Mouse (Mus musculus) neural tube, embryonic 11.5 days (tissue): Measurements from ENCODE around the gene Gpa33. TPM values are rescaled to one million over a fixed set of nuclear protein-coding genes. Genes with fewer than 3 reads are reported as not detected.

ENCODE experiments used
- ATAC-seq: fragments of 200-750 bp; cut with Nextera tagmentation; 2 replicates; pipeline ENCODE4 v1.8.0; 2017; ENCODE audit warnings: moderate number of reproducible peaks, mild to moderate bottlenecking, moderate TSS enrichment, moderate library complexity; ENCODE audit not compliant: insufficient read depth, low FRiP score, low TSS enrichment
- DNase-seq: peaks from one replicate; pipeline ENCODE4 v3.0.0-alpha.2; 2015; ENCODE audit warnings: low spot score
- H3K27ac ChIP-seq: fragments of 300-500 bp; sonication (generic); 2 replicates; pipeline ENCODE4 v1.5.1; 2014; ENCODE audit warnings: low read depth, mild to moderate bottlenecking, low read length
- H3K27me3 ChIP-seq: fragments of 300-500 bp; sonication (generic); 2 replicates; pipeline ENCODE4 v1.6.1; 2014; ENCODE audit warnings: mild to moderate bottlenecking, low read length, mixed read lengths; ENCODE audit not compliant: control insufficient read depth, insufficient read depth
- H3K36me3 ChIP-seq: fragments of 300-500 bp; sonication (generic); 2 replicates; pipeline ENCODE4 v1.6.1; 2014; ENCODE audit warnings: mild to moderate bottlenecking, low read length, moderate library complexity, mixed read lengths; ENCODE audit not compliant: control insufficient read depth, insufficient read depth
- H3K4me1 ChIP-seq: fragments of 300-500 bp; sonication (generic); 2 replicates; pipeline ENCODE4 v1.6.1; 2014; ENCODE audit warnings: low read length, mixed read lengths; ENCODE audit not compliant: control insufficient read depth, insufficient read depth
- H3K4me2 ChIP-seq: fragments of 300-500 bp; sonication (generic); 2 replicates; pipeline ENCODE4 v1.6.1; 2014; ENCODE audit warnings: low read depth, mild to moderate bottlenecking, moderate library complexity
- H3K4me3 ChIP-seq: fragments of 300-500 bp; sonication (generic); 2 replicates; pipeline ENCODE4 v1.5.1; 2014; ENCODE audit warnings: low read depth, low read length
- H3K9ac ChIP-seq: fragments of 300-500 bp; sonication (generic); 2 replicates; pipeline ENCODE4 v1.6.1; 2014; ENCODE audit warnings: mild to moderate bottlenecking, low read length
- H3K9me3 ChIP-seq: fragments of 300-500 bp; sonication (generic); 2 replicates; pipeline ENCODE4 v1.6.1; 2016; ENCODE audit warnings: low read length; ENCODE audit not compliant: control insufficient read depth
- WGBS: fragments of 180-500 bp; shearing (Covaris S2); extraction: QIAGEN DNeasy Blood & Tissue Kit; methylation state at CpG from one replicate; pipeline ENCODE4 v1.1.7; 2014; 5-methylcytosine and 5-hydroxymethylcytosine counted together
- polyA plus RNA-seq: library from polyadenylated mRNA; unstranded; fragments of >200 nt; fragmentation: Nextera tagmentation; extraction: Ambion mirVana; gene quantifications from 2 replicates; pipeline ENCODE4 v1.2.1, GENCODE M21; 2014

Gpa33 gene
- polyA plus RNA-seq, 1 experiment from 2014 or later, result 0.21 TPM

GRCm38 (mm10) chr1:166184391-166185229 lies 54.6 kb downstream of the Gpa33 start:
- no peak overlapping the region for H3K9ac ChIP-seq
- H3K27me3 ChIP-seq, result no peaks in the 10 kb centered on the region
- no peak for ATAC-seq
- no peak overlapping the region for H3K27ac ChIP-seq
- peaks cover 3% of the 10 kb centered on the region; the same call in 1 of the 2 replicates for H3K4me1 ChIP-seq
- WGBS, result 86% methylated on average over 22 of the region's 22 CpGs
- no peaks in the 10 kb centered on the region for H3K36me3 ChIP-seq
- DNase-seq, result no peak
- no peak overlapping the region for H3K4me2 ChIP-seq
- H3K9me3 ChIP-seq, result no peaks in the 10 kb centered on the region
- no peak overlapping the region for H3K4me3 ChIP-seq

GRCm38 (mm10) chr1:166185357-166185756 lies 55.3 kb downstream of the Gpa33 start:
- H3K4me2 ChIP-seq, result no peak overlapping the region
- 86% methylated on average over 5 of the region's 5 CpGs for WGBS
- no peak overlapping the region for H3K27ac ChIP-seq
- H3K4me1 ChIP-seq, result peaks cover 3% of the 10 kb centered on the region; the same call in 1 of the 2 replicates
- ATAC-seq (no peak), DNase-seq (no peak)
- no peaks in the 10 kb centered on the region for H3K27me3 ChIP-seq
- H3K36me3 ChIP-seq, result no peaks in the 10 kb centered on the region
- no peaks in the 10 kb centered on the region for H3K9me3 ChIP-seq
- no peak overlapping the region for H3K9ac ChIP-seq
- no peak overlapping the region for H3K4me3 ChIP-seq

- H3K27me3 ChIP-seq, result no peaks in the 10 kb centered on the region
- no peak overlapping the region for H3K4me2 ChIP-seq
- no peak for ATAC-seq
- H3K36me3 ChIP-seq, result no peaks in the 10 kb centered on the region
- no peak overlapping the region for H3K27ac ChIP-seq
- WGBS, result 69% methylated on average over 4 of the region's 4 CpGs
- no peak for DNase-seq
- no peak overlapping the region for H3K4me3 ChIP-seq
- H3K9me3 ChIP-seq, result no peaks in the 10 kb centered on the region
- H3K9ac ChIP-seq, result no peak overlapping the region
- no peaks in the 10 kb centered on the region for H3K4me1 ChIP-seq
Measured at GRCm38 (mm10) chr1:166189821-166190220, 59.8 kb downstream of the Gpa33 start.

GRCm38 (mm10) chr1:166204171-166204570 lies 74.1 kb downstream of the Gpa33 start:
- no peak overlapping the region for H3K27ac ChIP-seq
- WGBS, result 23% methylated on average over 5 of the region's 5 CpGs
- H3K4me1 ChIP-seq, result no peaks in the 10 kb centered on the region
- no peaks in the 10 kb centered on the region for H3K36me3 ChIP-seq
- no peak overlapping the region for H3K4me3 ChIP-seq
- no peak for DNase-seq
- no peak overlapping the region for H3K4me2 ChIP-seq
- H3K9me3 ChIP-seq, result no peaks in the 10 kb centered on the region
- no peak overlapping the region for H3K9ac ChIP-seq
- no peaks in the 10 kb centered on the region for H3K27me3 ChIP-seq
- ATAC-seq, result no peak

- WGBS, result 75% methylated on average over 3 of the region's 3 CpGs
- H3K36me3 ChIP-seq, result no peaks in the 10 kb centered on the region
- no peak for ATAC-seq
Measured at GRCm38 (mm10) chr1:166205159-166205558, 75.1 kb downstream of the Gpa33 start.

GRCm38 (mm10) chr1:166209371-166209770 lies 79.3 kb downstream of the Gpa33 start:
- Histone ChIP-seq H3K27me3 (no peaks in the 10 kb centered on the region), H3K4me2 (no peak overlapping the region), H3K36me3 (no peaks in the 10 kb centered on the region), H3K4me1 (no peaks in the 10 kb centered on the region), H3K9me3 (no peaks in the 10 kb centered on the region), H3K4me3 (no peak overlapping the region), H3K9ac (no peak overlapping the region), H3K27ac (no peak overlapping the region)
- WGBS, result 88% methylated on average over 6 of the region's 6 CpGs
- no peak for DNase-seq
- ATAC-seq, result no peak

More at GRCm38 (mm10) chr1:166205159-166205558, 75.1 kb downstream of the Gpa33 start:
- Histone ChIP-seq H3K4me1 (no peaks in the 10 kb centered on the region), H3K27me3 (no peaks in the 10 kb centered on the region), H3K4me2 (no peak overlapping the region), H3K27ac (no peak overlapping the region), H3K9me3 (no peaks in the 10 kb centered on the region), H3K4me3 (no peak overlapping the region), H3K9ac (no peak overlapping the region)
- DNase-seq, result no peak

- WGBS, result 91% methylated on average over 4 of the region's 4 CpGs
- H3K4me1 ChIP-seq, result no peaks in the 10 kb centered on the region
- H3K27ac ChIP-seq, result no peak overlapping the region
- no peaks in the 10 kb centered on the region for H3K36me3 ChIP-seq
- H3K4me3 ChIP-seq, result no peak overlapping the region
- H3K9ac ChIP-seq, result no peak overlapping the region
- DNase-seq, result no peak
- H3K4me2 ChIP-seq, result no peak overlapping the region
- no peaks in the 10 kb centered on the region for H3K9me3 ChIP-seq
- no peaks in the 10 kb centered on the region for H3K27me3 ChIP-seq
- ATAC-seq, result no peak
Measured at GRCm38 (mm10) chr1:166214181-166214580, 84.1 kb downstream of the Gpa33 start.
